Mouse (Mus musculus) midbrain, embryonic 12.5 days (tissue): Measurements from ENCODE around the gene Crtc2. TPM values are rescaled to one million over a fixed set of nuclear protein-coding genes. Genes with fewer than 3 reads are reported as not detected.
"Not testable (repeated sequence)": the region's sequence is repeated elsewhere in the genome, so short reads cannot be mapped to it uniquely, and the experiment has no call there.

Experiments used
- ATAC-seq: fragments of 200-750 bp; cut with Nextera tagmentation; 2 replicates; pipeline ENCODE4 v1.8.0; 2017; ENCODE audit warnings: low read depth, moderate TSS enrichment, moderate library complexity; ENCODE audit not compliant: low FRiP score
- H3K27ac ChIP-seq: fragments of 300-500 bp; sonication (generic); replicated peaks from 2 replicates; pipeline ENCODE4 v1.5.1; 2016; ENCODE audit warnings: mild to moderate bottlenecking
- H3K27me3 ChIP-seq: fragments of 300-500 bp; sonication (generic); 2 replicates; pipeline ENCODE4 v1.6.1; 2016; ENCODE audit warnings: mild to moderate bottlenecking
- H3K36me3 ChIP-seq: fragments of 300-500 bp; sonication (generic); 2 replicates; pipeline ENCODE4 v1.6.1; 2016
- H3K4me1 ChIP-seq: fragments of 300-500 bp; sonication (generic); 2 replicates; pipeline ENCODE4 v1.6.1; 2016
- H3K4me2 ChIP-seq: fragments of 300-500 bp; sonication (generic); replicated peaks from 2 replicates; pipeline ENCODE4 v1.6.1; 2016; ENCODE audit warnings: mild to moderate bottlenecking, moderate library complexity
- H3K4me3 ChIP-seq: fragments of 300-500 bp; sonication (generic); 2 replicates; pipeline ENCODE4 v1.5.1; 2016; ENCODE audit warnings: mild to moderate bottlenecking
- H3K9ac ChIP-seq: fragments of 300-500 bp; sonication (generic); replicated peaks from 2 replicates; pipeline ENCODE4 v1.6.1; 2016; ENCODE audit warnings: mild to moderate bottlenecking, moderate library complexity
- H3K9me3 ChIP-seq: fragments of 300-500 bp; sonication (generic); 2 replicates; pipeline ENCODE4 v1.6.1; 2016; ENCODE audit warnings: mild to moderate bottlenecking
- WGBS: fragments of 180-500 bp; shearing (Covaris S2); methylation state at CpG from one replicate; pipeline ENCODE4 v1.1.7; 2016; 5-methylcytosine and 5-hydroxymethylcytosine counted together
- polyA plus RNA-seq: library from polyadenylated mRNA; unstranded; fragments of >200 nt; fragmentation: Nextera tagmentation; extraction: Ambion mirVana; gene quantifications from 2 replicates; pipeline ENCODE4 v1.2.1, GENCODE M21; 2016

Gene Crtc2
- polyA plus RNA-seq, 1 experiment from 2014 or later: 21.5 TPM

DNA sequence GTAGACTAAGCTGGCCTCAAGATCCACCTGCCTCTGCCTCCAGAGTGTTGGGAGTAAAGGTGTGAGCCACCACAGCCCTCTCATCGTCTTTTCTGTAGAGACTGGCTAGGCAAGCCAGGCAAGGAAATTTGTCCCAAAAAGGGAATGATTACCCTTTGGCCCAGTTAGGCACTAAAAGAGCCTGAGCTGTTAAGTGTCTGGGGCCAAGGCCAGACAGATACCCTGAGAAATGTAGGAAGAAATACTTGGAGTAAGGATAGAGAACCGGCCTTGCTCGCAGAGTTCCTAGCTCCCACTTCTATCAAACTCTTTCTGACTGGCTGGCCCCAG, 6.4 kb upstream of the Crtc2 start:
- H3K4me3 ChIP-seq: peak overlapping the region; percentile 66
- peak overlapping the region; percentile 92 for H3K4me2 ChIP-seq
- H3K9me3 ChIP-seq: no peaks in the 10 kb centered on the region
- H3K27me3 ChIP-seq: no peaks in the 10 kb centered on the region
- 2% methylated on average over 3 of the region's 3 CpGs for WGBS
- ATAC-seq: no peak; the same call in 1 of the 2 replicates
- peaks cover 14% of the 10 kb centered on the region for H3K36me3 ChIP-seq
- peak overlapping the region; percentile 86 for H3K27ac ChIP-seq
- peak overlapping the region; percentile 70 for H3K9ac ChIP-seq
- peaks cover 29% of the 10 kb centered on the region for H3K4me1 ChIP-seq

DNA sequence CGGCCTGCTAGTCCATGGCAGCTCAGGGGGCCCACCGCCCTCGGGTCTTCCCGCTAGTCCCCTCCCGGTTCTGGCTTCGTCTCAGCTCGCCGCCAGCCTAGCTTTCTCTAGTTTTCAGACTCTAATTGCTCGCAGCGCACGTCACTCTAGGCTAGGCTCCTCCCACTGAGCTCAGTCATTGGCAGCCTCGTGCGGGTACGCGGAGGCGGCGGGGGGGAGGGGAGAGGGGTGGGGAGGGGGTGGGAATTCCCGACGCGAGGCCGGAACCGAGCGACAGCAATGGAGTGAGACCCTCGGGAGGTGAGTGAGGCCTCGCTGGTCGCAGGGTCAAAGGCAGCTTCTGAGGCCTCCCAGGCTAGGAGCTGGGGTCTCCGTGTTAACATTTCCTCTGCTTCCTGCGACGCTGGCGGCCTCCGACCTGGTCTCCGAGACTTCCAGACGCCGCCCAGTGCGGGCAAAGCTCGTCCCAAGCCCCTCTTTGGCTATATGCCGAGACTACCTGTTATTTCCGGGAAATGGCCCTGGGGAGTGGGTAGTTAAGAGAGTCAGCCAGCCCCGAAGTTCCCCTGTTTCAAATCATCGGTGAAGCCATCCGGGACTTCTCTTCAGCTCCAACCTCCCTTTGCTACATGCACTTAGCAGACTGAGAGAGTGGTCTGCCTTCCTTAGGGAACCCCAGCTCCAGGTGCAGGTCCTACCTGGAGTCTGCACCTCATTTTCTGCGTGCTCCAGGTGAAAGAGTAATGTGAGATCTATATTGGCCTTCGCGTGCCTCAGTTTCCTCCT, 5.8 kb upstream of the Crtc2 start, which contains the start of gene Slc39a1:
Gene Slc39a1, plus strand, starts transcription at position 213 of the 786 bp plus-strand sequence.
- no peaks in the 10 kb centered on the region for H3K9me3 ChIP-seq
- peak within 1 kb of the TSS; percentile 70 for H3K9ac ChIP-seq
- peaks cover 23% of the 10 kb centered on the region for H3K4me1 ChIP-seq
- ATAC-seq: peak; percentile 96
- peaks cover 14% of the 10 kb centered on the region for H3K36me3 ChIP-seq
- H3K27me3 ChIP-seq: no peaks in the 10 kb centered on the region
- WGBS: under 1% methylated on average over 43 of the region's 44 CpGs
- H3K27ac ChIP-seq: peak within 1 kb of the TSS; percentile 86
- peak within 1 kb of the TSS; percentile 66 for H3K4me3 ChIP-seq
- H3K4me2 ChIP-seq: peak within 1 kb of the TSS; percentile 92

DNA sequence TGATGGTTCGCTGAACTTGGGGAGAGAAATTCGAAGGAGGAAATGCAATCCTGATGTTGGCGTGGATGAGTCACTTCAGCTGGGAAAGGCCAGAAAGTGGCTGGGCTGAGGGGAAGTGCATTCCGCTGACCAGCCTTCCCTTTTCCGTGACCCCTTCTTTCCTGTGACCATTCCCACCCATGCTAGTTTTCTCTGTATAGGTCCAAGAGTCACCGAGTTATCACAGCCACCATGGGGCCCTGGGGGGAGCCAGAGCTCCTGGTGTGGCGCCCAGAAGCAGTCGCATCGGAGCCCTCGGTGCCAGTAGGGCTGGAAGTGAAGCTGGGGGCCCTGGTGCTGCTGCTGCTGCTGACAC, 5.2 kb upstream of the Crtc2 start:
- Histone ChIP-seq H3K9ac (peak overlapping the region; percentile 70), H3K9me3 (no peaks in the 10 kb centered on the region), H3K36me3 (peaks cover 14% of the 10 kb centered on the region), H3K27ac (peak overlapping the region; percentile 86; the same call in 1 of the 2 replicates), H3K4me1 (peaks cover 20% of the 10 kb centered on the region), H3K4me3 (peak overlapping the region; percentile 66), H3K4me2 (peak overlapping the region; percentile 92), H3K27me3 (no peaks in the 10 kb centered on the region)
- WGBS: 8% methylated on average over 10 of the region's 10 CpGs
- ATAC-seq: no peak

DNA sequence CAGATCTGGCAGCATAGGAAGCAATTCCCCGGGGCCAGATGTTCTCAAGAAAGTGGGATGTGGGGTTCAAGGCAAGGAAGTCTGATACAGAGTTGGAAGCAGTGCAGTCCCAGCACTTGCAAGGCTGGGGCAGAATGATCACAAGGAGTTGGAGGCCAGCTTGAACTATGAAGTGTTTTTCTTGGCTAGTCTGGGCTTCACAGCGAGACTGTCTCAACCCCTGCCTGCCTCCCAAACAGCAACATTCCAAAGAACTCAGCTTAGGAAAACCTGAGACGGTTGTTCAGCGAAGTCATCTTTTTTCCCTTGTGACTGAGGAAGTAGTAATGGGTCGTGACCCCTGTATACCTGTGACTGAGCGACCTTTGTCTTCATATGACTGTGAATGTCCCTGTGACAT, 3.2 kb upstream of the Crtc2 start:
- peaks cover 14% of the 10 kb centered on the region for H3K36me3 ChIP-seq
- no peak overlapping the region for H3K27ac ChIP-seq
- H3K4me1 ChIP-seq: peaks cover 27% of the 10 kb centered on the region
- no peak overlapping the region for H3K4me2 ChIP-seq
- no peaks in the 10 kb centered on the region for H3K27me3 ChIP-seq
- no peak overlapping the region for H3K4me3 ChIP-seq
- WGBS: 91% methylated on average over 6 of the region's 6 CpGs
- H3K9ac ChIP-seq: no peak overlapping the region
- no peaks in the 10 kb centered on the region for H3K9me3 ChIP-seq
- ATAC-seq: no peak

DNA sequence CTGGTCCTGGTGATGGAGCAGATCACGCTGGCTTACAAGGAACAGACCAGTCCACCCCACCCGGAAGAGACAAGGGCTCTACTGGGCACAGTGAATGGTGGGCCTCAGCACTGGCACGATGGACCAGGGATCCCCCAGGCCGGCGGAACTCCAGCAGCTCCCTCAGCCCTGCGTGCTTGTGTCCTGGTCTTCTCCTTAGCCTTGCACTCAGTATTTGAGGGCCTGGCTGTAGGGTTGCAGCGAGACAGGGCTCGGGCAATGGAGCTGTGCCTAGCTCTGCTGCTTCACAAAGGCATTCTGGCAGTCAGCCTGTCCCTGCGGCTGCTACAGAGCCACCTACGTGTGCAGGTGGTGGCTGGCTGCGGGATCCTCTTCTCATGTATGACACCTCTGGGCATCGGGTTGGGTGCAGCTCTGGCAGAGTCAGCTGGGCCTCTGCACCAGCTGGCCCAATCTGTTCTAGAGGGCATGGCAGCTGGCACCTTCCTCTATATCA, 2.2 kb upstream of the Crtc2 start:
- not testable (repeated sequence) for H3K27me3 ChIP-seq, ATAC-seq, H3K4me3 ChIP-seq, H3K9ac ChIP-seq, H3K9me3 ChIP-seq, H3K27ac ChIP-seq, H3K4me2 ChIP-seq
- WGBS: 92% methylated on average over 10 of the region's 12 CpGs
- Histone ChIP-seq H3K36me3 (peaks cover 14% of the 10 kb centered on the region), H3K4me1 (peaks cover 29% of the 10 kb centered on the region)

DNA sequence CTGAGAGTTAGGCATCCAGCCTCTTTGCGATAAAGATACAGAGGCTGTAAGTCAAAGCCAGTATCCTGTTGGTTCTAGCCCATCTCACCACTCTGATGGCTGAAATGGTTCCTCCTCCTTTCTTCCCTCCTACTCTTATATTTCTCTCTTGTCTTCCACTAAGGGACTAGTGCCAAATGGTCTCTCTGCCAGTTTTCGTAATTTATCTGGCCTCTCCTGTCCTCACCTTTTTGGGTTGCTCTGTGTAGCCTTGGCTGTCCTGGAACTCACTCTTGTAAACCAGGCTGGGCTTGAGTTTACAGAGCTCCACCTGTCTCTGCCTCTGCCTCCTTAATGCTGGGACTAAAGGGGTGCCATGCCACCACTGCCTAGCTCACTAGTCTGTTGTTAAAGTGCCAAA, 1.3 kb upstream of the Crtc2 start:
- not testable (repeated sequence) for H3K9ac ChIP-seq, ATAC-seq, H3K27me3 ChIP-seq, H3K9me3 ChIP-seq, H3K4me3 ChIP-seq, H3K27ac ChIP-seq, H3K4me2 ChIP-seq
- peaks cover 27% of the 10 kb centered on the region for H3K4me1 ChIP-seq
- H3K36me3 ChIP-seq: peaks cover 21% of the 10 kb centered on the region
- 94% methylated on average over 2 of the region's 2 CpGs for whole genome bisulfite sequencing

DNA sequence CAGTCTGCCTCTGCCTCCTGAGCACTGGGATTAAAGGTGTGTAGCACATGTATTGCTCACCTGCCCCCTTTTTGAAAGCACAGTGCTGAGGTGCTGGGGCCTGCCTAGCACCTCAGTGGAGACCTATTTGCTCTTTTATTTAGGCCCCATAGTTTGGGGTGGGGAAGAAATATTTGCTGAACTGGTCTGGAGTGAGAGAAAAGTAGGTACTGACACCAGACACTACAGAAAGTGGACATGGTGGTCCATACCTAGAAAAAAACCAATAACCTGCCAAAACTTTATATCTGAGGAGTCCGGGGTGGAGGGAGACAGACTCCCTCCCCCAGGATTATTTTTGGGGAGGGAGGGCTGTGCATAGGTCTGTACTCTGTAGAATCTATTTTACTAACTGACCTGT, 789 bp upstream of the Crtc2 start:
- H3K9me3 ChIP-seq, H3K9ac ChIP-seq, ATAC-seq, H3K27me3 ChIP-seq, H3K27ac ChIP-seq: not testable (repeated sequence)
- Histone ChIP-seq H3K4me1 (peaks cover 26% of the 10 kb centered on the region), H3K4me2 (peak overlapping the region; percentile 84), H3K4me3 (peak overlapping the region; percentile 91), H3K36me3 (peaks cover 26% of the 10 kb centered on the region)
- WGBS: 76% methylated on average over 1 of the region's 1 CpGs

DNA sequence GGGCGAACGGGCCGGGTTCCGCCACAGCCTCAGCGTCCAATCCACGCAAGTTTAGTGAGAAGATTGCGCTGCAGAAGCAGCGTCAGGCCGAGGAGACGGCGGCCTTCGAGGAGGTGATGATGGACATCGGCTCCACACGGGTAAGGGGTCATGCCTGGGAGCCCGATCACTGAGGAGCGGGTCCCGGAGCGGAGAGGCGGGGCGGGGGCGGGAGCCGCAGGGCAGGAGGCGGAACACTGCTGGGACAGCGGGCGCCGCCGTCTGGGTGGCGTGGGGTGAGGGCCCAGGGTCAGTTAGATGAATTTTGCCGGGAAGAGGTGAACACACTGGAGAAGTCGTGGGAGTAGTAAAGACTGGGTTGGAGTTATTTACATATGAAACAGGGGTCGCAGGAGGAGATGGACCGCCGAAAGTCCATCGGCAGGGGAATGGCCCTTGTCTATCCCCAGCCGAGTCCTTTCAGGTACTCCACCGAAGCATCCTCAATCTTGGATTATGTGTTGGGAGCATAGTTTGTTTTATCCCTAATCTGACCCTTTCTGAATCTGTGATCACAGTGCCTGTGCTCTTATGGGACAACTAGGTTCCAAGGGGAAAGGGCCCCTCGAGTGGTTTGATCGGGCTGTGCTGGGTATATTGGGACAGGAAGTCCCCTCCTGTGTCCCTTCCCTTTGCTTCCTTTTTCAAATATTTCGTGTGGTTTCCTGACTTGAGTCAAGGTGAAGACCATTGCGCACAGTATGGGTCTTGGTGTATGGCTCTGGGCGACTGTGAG, 643 bp downstream of the Crtc2 start:
- H3K9ac ChIP-seq: peak overlapping the region; percentile 96
- peak overlapping the region; percentile 84 for H3K4me2 ChIP-seq
- H3K27me3 ChIP-seq: no peaks in the 10 kb centered on the region
- H3K9me3 ChIP-seq: no peaks in the 10 kb centered on the region
- WGBS: under 1% methylated on average over 41 of the region's 41 CpGs
- peak; percentile 78 for ATAC-seq
- H3K27ac ChIP-seq: peak overlapping the region; percentile 89
- peak overlapping the region; percentile 91 for H3K4me3 ChIP-seq
- H3K4me1 ChIP-seq: peaks cover 13% of the 10 kb centered on the region
- H3K36me3 ChIP-seq: peaks cover 39% of the 10 kb centered on the region

DNA sequence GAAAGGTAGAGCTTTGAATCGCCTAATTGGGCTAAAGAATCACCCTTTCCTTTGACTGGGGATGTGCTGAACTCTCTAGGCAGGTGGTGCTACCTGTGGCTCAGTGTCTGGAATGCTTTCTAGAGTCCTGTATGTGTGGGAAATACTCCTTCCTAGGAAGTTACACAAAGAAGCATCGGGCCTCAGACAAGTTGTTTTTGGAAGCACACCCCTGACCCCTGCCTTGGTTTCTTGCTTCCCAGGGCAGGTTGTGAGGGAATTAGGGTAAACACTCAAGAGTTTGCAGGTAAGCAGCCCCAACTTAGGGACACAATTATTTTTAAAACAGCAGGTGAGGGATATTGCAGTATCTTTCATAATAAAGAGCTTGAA, 1.2 kb downstream of the Crtc2 start:
- peak overlapping the region; percentile 91 for H3K4me3 ChIP-seq
- no peaks in the 10 kb centered on the region for H3K9me3 ChIP-seq
- 28% methylated on average over 2 of the region's 2 CpGs for WGBS

DNA sequence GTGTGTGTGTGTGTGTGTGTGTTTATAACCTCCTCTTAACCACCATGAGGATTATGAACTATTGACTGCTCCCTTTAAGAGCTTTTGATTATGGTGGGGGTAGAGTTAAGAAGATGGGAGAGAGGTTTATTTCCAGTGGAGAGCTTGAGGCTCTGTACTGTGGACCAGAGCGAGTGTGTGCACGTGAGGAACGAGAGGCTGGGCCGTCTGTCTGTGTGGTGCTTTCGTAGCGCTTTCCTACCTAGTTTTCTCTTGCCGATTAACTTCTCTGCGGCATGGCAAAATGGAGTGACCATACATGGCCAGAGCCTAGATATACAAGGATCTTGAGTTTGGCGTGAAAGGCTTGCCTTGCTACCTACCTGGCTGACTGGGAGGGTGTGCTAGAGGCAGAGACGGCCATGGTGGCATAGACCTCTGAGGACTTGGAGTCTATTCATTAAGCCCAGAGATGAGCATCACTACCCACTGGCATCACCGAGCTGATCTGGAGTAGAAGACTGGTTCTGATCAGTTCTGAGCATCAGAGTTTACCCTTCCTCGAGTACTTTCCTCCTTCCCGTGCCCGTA, 1.9 kb downstream of the Crtc2 start:
- H3K4me1 ChIP-seq: peaks cover 13% of the 10 kb centered on the region
- no peaks in the 10 kb centered on the region for H3K27me3 ChIP-seq
- H3K9me3 ChIP-seq: no peaks in the 10 kb centered on the region
- H3K9ac ChIP-seq: peak overlapping the region; percentile 96; the same call in 1 of the 2 replicates
- peak overlapping the region; percentile 84 for H3K4me2 ChIP-seq
- peak overlapping the region; percentile 91 for H3K4me3 ChIP-seq
- peaks cover 46% of the 10 kb centered on the region for H3K36me3 ChIP-seq
- no peak overlapping the region for H3K27ac ChIP-seq
- 94% methylated on average over 14 of the region's 14 CpGs for WGBS
- no peak for ATAC-seq

More for the DNA sequence above, 1.2 kb downstream of the Crtc2 start:
- peaks cover 45% of the 10 kb centered on the region for H3K36me3 ChIP-seq
- ATAC-seq: no peak
- no peaks in the 10 kb centered on the region for H3K27me3 ChIP-seq
- peak overlapping the region; percentile 89 for H3K27ac ChIP-seq
- peak overlapping the region; percentile 84 for H3K4me2 ChIP-seq
- peaks cover 13% of the 10 kb centered on the region for H3K4me1 ChIP-seq
- H3K9ac ChIP-seq: peak overlapping the region; percentile 96

DNA sequence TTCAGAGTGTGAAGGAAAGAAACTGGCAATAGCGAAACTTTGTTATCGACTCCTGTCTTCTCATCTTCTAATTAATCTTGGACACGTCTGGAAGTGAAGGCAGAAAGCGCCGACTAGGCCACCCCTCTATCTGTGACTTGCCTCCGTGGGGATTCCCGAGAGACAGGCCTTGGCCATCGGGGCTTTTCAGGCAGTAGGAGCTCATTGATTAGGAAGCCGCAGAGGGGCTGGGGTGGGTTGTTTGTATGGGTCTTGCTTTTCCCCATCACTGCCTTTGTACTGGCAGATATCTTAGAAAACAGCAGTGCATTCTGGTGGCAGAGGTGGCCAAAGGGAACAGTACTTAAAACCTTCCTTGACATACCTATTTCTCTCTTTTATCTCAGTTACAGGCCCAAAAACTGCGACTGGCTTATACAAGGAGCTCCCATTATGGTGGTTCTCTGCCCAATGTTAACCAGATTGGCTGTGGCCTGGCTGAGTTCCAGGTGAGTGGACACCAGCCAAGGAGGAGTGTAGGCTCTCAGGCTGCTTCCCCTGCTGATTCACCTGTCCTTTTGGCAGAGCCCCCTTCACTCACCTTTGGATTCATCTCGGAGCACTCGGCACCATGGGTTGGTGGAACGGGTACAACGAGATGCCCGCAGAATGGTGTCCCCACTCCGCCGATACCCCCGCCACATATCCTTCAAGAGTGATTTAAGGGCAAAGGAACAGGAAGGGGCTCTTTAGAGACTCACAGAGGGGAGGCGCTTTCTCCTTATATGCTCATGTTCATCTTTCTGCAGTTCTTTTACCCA, 3.0 kb downstream of the Crtc2 start:
- Histone ChIP-seq H3K4me1 (peaks cover 13% of the 10 kb centered on the region), H3K27ac (no peak overlapping the region), H3K36me3 (peaks cover 48% of the 10 kb centered on the region), H3K4me3 (no peak overlapping the region), H3K9ac (no peak overlapping the region), H3K9me3 (no peaks in the 10 kb centered on the region), H3K27me3 (no peaks in the 10 kb centered on the region), H3K4me2 (no peak overlapping the region)
- no peak for ATAC-seq
- WGBS: 94% methylated on average over 19 of the region's 19 CpGs
